Mouse (Mus musculus) CD4-positive, CD25-positive, alpha-beta regulatory T cell, adult 4 months (primary cell): ENCODE measurements around the gene Hmox2. TPM values are rescaled to one million over a fixed set of nuclear protein-coding genes. Genes with fewer than 3 reads are reported as not detected.
A peak's percentile ranks its signal among the peaks of the same experiment; 100 is the strongest.

Source experiments
- ATAC-seq: one replicate; pipeline ENCODE4 v1.8.0; 2017
- polyA plus RNA-seq, 2 experiments: library from polyadenylated mRNA; unstranded; fragments of 100-300 nt; shearing (Covaris generic); gene quantifications; one replicate each; pipeline ENCODE4 v1.2.1; 2017

Gene Hmox2
- polyA plus RNA-seq, 2 experiments from 2014 or later: 114 to 119 TPM

GRCm38 (mm10) chr16:4726528-4727128, 467 bp downstream of the Hmox2 start:
- ATAC-seq: peak; percentile 73

- no peak for ATAC-seq
Measured at GRCm38 (mm10) chr16:4727526-4727925, 1.4 kb downstream of the Hmox2 start.

- no peak for ATAC-seq
Measured at GRCm38 (mm10) chr16:4727963-4728362, 1.8 kb downstream of the Hmox2 start.

- ATAC-seq: no peak
Measured at GRCm38 (mm10) chr16:4730776-4731358, 4.7 kb downstream of the Hmox2 start.

GRCm38 (mm10) chr16:4736262-4736661, 10.1 kb downstream of the Hmox2 start:
- ATAC-seq: peak; percentile 77

- ATAC-seq: no peak
Measured at GRCm38 (mm10) chr16:4739994-4740393, 13.8 kb downstream of the Hmox2 start.

- ATAC-seq: no peak
Measured at GRCm38 (mm10) chr16:4742186-4742585, 16.0 kb downstream of the Hmox2 start.

- no peak for ATAC-seq
Measured at GRCm38 (mm10) chr16:4752155-4752554, 26.0 kb downstream of the Hmox2 start.

- no peak for ATAC-seq
Measured at GRCm38 (mm10) chr16:4754045-4754444, 27.9 kb downstream of the Hmox2 start.

- peak; percentile 74 for ATAC-seq
Measured at GRCm38 (mm10) chr16:4756660-4757335, 30.6 kb downstream of the Hmox2 start.

GRCm38 (mm10) chr16:4762437-4762836, 36.3 kb downstream of the Hmox2 start:
- no peak for ATAC-seq

GRCm38 (mm10) chr16:4763276-4763675, 37.1 kb downstream of the Hmox2 start:
- peak; percentile 86 for ATAC-seq

- no peak for ATAC-seq
Measured at GRCm38 (mm10) chr16:4765852-4766251, 39.7 kb downstream of the Hmox2 start.

GRCm38 (mm10) chr16:4767012-4767790, 41.0 kb downstream of the Hmox2 start:
- ATAC-seq: no peak

- no peak for ATAC-seq
Measured at GRCm38 (mm10) chr16:4768719-4769118, 42.6 kb downstream of the Hmox2 start.

GRCm38 (mm10) chr16:4773289-4773970, 47.3 kb downstream of the Hmox2 start:
- ATAC-seq: no peak

GRCm38 (mm10) chr16:4777171-4777904, 51.2 kb downstream of the Hmox2 start:
- ATAC-seq: no peak

GRCm38 (mm10) chr16:4777905-4778609, 51.9 kb downstream of the Hmox2 start:
- ATAC-seq: no peak

GRCm38 (mm10) chr16:4778940-4779339, 52.8 kb downstream of the Hmox2 start:
- ATAC-seq: no peak

GRCm38 (mm10) chr16:4781524-4782196, 55.5 kb downstream of the Hmox2 start:
- peak; percentile 16 for ATAC-seq

- peak; percentile 92 for ATAC-seq
Measured at GRCm38 (mm10) chr16:4782515-4782914, 56.4 kb downstream of the Hmox2 start.
